Mouse (Mus musculus): ENCODE measurements around the gene Ubr2.
A peak's percentile ranks its signal among the peaks of the same experiment; 100 is the strongest.

The Ubr2 gene

DNA sequence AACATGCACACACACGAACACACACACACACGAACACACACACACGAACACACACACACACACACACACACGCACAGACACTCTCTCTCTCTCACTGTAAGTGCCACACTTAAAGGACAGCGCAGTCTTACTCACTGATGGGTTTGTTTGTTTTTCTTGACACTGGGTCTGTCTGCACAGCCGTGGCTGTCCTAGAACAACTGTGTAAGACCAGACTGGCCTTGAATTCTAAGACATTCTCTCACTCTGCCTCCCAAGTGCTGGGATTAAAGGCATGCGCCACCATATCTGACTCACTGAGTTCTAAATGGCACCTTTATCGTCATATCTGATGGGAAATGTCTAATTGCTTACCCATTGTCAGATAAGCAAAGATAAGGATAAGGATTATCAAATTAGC is 7.1 kb downstream of the Ubr2 start:
- DNase-seq (ENCODE audit: low spot score): no peak

DNA sequence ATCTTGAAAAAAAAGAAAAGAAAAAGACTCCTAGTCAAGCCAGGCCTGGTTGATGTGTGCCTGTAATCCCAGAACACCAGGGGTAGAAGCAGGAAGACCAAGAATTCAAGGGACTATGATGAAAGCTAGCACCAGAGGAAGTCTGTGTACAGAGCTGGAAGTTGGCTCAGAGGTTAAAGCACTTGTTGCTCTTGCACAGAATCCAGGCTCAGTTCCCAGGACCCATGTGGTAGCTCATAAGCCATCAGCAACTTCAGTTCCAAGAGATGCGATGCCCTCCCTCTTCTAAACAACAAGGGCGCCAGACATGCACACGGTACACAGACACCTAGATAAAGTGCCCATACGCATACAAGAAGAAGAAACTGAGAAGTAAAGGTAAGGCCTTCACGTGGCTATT is 8.0 kb downstream of the Ubr2 start:
- DNase-seq (ENCODE audit: low spot score): no peak

DNA sequence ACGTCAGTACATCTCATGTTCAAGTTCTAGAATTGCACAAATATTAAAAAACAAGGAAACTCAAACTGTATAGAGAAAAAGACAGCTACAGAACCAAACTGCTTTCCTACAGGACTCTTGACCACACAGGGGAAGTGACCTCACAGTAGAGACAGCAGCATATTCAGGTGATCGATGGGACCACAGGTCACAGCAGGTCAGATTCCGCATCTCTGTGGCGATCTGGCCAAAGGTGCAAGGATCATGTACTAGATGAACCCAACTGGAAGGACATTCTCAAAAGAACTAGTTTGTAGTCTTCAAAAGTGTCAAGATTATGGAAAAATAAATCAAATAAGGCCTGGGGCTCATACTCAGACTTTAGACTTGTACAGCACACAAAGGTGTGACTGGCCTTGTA is 11.5 kb downstream of the Ubr2 start:
- no peak for DNase-seq (ENCODE audit: low spot score)

DNA sequence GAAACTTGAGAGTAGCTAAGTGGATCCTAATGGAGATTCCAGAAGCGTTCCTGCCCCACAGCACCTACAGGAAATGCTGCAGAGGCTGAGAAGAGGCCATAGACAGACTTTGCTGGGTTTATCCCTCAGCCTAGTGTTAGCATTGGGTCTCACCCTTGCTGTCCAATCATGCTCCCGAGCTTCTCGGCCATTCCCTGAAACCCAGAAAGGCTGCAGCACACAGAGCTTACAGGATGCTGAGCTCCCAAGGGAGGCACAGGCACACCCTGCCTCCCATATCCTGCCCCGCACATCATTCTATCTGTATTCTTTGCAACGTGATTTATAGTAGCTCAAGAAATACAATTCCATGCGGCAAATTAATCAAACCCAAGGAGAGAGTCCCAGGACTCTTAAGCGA is 13.9 kb downstream of the Ubr2 start:
- DNase-seq (ENCODE audit: low spot score): no peak

DNA sequence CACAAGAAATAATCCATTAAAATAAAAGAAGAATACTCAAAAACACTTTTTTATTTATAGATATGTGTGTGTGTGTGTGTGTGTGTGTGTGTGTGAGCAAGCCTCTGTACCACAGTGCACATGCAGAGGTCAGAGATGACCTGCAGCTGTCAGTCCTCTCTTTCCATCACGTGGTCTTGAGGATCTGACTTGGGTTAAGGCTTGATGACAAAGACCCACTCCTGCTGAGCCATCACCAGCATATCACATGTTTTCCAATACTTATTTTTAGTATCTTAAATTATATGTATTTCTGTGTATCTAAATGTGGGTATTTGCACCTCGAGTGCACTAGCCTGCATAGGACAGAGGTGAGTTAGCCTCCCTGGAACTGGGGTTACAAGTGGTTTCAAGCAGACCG is 14.7 kb downstream of the Ubr2 start:
- DNase-seq (ENCODE audit: low spot score): no peak

DNA sequence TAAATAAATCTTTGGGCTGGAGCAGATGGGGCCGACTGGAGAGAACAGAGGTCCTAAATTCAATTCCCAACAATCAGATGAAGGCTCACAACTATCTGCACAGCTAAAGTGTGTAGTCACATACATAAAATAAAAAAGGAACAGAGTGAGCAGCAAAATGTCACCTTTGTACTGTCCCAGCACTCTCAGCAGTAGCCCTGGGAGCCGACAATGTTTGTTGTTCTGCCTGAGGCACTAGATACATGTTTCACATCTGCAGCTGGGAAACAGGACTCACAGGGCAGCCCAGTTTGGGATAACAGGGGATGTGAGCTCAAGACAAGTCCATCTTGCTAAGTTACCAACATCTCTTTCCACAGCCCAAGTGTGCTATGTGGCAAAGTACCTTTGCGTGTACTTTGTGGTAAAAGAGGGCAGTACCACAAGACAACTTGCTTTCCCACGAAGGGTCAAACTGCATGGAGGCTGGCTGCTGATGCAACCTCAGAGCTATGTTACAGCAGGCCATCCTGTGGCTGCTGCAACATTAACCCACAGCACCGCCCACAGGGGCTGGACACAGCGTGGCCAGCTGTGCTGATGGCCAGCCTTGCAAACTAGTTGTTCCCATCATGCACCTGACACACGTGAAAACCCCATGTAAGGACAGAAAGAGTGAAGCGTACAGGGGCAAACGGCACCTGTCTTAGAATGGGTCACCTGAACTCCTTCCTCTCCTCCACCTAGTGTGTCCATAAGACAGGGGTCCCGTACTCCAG is 15.5 kb downstream of the Ubr2 start:
- DNase-seq (ENCODE audit: low spot score): no peak

DNA sequence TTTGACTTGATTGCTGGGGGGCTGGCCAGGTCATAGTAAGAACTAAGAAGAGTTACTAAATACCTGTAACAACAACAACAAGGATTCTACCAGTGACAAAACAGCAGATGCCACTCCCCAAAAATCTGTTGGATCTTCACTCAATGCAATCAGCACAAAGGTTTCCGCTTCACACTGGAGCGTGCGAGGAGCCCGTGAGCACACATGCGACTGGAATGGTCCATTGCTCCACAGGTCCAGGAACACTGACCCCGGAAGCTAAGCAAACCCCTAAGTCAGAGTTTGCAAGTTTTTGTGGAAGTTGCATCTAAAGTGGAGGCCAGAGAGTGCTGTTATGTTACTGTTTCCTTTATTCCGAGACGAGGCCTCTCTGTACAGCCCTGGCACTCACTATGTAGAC is 16.7 kb downstream of the Ubr2 start:
- no peak for DNase-seq (ENCODE audit: low spot score)

DNA sequence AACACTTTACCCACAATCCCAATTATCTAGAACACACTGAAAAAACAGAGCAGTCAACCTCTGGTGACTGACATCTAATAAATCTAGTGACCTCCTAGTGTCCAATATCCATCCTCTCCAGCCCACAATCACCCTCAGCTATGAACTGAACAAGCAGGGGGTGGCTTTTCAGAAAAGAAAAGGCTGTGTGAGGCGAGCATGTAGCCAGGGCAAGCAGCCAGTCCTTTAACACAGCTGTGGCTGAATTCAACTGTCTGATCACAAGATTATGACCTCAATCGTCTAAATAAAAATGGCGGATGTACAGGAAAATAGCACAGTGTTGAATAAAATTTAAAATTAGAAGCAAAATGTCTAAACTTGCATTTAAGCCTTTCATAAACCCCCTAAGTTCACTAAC is 22.7 kb downstream of the Ubr2 start:
- DNase-seq (ENCODE audit: low spot score): no peak

DNA sequence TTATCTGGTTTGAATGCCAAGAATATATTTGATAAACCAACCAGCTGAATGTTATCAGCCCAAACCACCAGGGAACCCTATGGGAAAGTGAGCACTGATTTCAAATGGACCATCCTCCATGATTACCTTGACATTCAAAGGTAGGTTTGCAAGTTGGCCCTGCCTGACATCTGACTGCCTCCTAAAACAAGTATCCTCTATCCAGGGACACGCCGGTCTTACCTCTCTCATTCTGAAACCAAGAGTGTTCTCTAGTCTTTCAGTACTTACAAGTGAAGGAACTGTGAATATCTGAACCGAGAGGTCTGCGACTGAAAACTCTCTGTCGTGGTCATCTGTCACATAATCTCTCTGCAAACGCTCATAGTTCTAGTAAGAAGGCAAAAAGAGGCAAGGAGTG is 30.3 kb downstream of the Ubr2 start:
- DNase-seq (ENCODE audit: low spot score): no peak

DNA sequence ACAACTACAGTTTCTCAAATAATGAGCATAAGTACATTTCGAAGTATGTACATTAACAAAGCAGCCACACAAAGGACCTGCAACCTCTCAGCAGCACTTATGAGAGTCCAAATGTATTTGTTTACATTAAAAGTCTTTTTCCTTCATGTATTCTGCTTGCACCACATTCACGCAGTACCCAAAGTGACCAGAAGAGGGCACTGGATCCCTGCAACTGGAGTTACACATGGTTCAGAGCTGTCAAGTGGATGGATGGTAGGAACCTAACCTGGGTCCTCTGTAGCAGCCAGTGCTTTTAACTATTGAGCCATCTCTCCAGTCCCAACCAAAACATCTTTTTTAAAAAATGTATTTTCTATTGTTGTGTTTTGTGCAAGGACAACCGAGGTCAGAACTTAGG is 35.2 kb downstream of the Ubr2 start:
- DNase-seq (ENCODE audit: low spot score): peak; percentile 54

DNA sequence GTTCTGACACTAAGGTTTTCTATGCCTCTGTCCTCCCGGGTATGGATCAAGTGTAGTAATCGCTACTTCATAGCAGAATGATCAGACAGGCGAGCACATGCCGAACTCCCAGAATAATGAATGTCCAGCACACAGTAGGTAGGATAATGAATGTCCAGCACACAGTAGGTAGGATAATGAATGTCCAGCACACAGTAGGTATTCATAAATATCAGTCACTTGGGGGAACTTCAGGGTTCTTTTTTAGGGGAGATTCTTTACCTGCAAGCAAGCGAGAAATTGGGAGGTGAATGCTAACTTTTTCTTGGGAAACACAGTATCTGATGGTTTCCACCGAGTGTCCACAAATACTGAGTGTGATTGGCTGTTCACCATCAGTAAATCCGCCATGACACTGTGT is 37.8 kb downstream of the Ubr2 start:
- DNase-seq (ENCODE audit: low spot score): no peak

DNA sequence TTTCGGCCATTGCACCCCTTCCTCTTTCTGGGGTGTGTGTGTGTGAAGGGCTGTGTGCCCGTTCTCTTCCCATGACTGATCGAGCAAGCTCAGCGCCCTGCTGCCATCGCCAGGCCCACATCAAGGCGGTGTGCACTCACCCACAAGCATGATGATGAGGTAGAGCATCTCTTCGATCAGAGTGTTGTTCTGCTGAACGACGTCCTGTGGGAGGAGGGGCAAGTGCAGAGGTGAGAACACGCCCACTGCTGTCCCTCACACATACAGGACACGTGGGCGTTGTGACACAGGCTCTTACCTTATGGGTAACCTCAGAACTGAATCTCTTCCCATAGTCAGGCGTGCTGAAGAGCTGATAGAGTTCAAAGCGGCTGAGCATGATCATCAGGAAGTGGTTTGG is 43.5 kb downstream of the Ubr2 start:
- no peak for DNase-seq (ENCODE audit: low spot score)

DNA sequence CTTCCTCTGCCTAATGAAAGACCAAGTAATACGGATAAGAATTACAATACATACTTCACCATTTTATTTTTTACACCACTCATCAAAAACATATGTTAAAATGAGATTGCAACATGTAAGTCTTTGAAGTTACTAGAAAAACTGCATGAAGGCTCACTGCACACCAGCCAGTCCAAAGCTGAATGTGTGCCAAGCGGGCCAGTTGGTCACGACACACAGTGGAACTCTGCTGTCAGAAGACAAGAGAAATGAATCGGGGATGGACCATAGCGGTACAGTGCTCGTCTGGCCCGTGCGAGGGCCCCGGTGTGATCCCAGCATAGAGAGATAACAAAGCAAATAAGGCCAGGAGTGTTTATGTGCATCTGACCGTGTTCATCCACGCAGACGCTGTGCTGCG is 47.2 kb downstream of the Ubr2 start:
- DNase-seq (ENCODE audit: low spot score): no peak

DNA sequence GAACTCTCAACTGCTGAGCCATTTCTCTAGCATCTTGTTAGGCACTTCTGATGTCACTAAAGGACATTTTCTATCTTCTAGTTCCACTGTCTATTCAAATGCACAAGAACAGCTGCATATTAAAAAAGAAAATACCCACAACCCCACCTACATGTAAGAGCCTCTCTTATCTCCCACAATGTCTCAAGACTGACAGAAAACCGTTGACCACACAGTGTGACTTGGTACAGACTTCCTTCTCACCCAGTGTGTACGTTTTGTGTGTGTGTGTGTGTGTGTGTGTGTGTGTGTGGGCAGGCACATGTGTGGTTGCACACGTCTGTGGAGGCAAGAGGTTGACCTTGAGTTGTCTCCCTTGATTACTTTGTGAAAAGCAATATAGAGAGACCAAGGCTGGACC is 48.2 kb downstream of the Ubr2 start:
- no peak for DNase-seq (ENCODE audit: low spot score)

DNA sequence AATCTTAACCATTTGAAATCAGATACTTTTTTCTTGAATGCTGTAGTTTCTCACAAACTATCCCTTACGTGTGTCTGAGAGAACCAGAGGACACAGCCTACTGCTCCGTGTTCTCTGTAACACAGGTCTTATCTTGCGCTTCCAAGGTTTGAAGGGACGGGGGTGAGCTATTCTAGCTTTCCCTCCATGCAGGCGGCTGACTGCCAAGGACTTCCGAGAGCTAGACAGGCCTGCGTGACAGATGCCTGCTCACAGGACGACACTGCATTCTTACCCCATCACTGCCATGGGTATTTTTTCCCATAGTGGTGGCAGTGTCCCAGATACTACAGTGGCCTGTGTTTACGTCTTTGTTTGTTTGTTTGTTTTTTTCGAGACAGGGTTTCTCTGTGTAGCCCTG is 50.1 kb downstream of the Ubr2 start:
- no peak for DNase-seq (ENCODE audit: low spot score)

DNA sequence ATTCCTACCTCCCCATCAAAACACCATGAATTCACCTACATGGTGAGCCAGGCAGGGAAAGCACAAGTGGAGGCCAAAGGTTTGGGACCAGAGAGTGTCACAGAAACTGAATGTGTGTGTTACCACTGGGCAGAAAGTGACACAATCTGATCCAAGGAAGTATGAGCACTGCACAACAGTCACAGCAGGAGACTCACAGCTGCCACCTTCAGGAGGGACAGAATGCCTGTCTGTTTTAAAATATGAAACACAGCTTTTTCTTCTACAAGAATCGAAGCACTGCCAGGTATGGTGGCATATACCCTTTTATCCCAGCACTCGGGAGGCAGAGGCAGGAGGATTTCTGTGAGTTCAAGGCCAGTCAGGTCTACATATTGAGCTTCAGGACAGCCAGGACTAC is 52.3 kb downstream of the Ubr2 start:
- no peak for DNase-seq (ENCODE audit: low spot score)

DNA sequence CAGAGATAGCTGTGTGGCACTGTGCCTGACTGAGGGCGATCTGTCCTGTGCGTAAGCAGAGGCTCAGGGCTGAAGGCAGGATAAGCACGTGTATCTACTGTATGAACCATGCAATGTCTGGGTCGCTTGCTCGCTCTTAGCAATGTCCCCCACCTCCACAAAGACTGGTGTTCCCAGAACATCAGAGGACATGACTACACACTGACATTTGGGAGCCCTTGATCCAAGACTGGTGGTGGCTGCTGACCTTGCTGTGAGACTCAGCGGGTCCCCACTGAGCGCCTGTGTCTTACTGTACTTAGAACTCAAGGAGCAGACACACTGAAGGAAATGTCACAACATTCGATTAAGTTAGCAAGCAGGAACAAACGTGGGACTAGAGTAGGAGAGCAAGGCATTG is 64.1 kb downstream of the Ubr2 start:
- DNase-seq (ENCODE audit: low spot score): no peak

DNA sequence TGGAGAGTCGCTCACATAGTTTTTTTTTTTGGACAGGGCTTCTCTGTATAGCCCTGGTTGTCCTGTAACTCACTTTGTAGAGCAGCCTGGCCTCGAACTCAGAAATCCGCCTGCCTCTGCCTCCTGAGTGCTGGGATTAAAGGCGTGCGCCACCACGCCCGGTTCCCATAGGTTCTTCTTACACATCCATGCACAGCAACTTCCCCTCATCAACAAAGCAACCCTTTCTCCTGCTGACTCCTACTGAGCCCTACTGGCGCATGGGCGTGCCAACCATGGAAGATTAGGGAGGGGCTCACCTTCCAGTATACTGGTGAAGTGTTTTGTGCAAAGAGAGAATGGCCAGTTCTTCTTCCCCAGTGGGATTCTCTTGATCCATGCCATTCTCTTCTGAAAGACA is 67.9 kb downstream of the Ubr2 start:
- no peak for DNase-seq (ENCODE audit: low spot score)

DNA sequence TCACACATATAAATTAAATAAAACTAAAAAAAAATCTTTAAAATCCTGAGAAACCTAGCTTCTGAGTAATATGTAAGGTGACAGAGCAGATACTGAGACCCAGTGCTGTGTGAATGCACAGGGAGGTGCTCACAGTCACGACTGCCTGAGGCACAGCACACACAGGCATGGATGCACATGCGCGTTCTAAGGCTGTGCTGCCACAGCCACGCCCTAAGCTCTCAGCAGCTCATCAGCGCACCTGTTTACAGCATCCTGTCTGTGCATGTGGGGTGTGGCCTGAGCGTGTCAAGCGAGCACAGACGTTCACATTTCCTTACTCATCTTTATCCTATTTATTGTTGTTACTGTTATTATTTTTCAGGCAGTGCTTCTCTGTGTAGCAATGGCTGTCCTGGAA is 69.9 kb downstream of the Ubr2 start:
- DNase-seq (ENCODE audit: low spot score): no peak

DNA sequence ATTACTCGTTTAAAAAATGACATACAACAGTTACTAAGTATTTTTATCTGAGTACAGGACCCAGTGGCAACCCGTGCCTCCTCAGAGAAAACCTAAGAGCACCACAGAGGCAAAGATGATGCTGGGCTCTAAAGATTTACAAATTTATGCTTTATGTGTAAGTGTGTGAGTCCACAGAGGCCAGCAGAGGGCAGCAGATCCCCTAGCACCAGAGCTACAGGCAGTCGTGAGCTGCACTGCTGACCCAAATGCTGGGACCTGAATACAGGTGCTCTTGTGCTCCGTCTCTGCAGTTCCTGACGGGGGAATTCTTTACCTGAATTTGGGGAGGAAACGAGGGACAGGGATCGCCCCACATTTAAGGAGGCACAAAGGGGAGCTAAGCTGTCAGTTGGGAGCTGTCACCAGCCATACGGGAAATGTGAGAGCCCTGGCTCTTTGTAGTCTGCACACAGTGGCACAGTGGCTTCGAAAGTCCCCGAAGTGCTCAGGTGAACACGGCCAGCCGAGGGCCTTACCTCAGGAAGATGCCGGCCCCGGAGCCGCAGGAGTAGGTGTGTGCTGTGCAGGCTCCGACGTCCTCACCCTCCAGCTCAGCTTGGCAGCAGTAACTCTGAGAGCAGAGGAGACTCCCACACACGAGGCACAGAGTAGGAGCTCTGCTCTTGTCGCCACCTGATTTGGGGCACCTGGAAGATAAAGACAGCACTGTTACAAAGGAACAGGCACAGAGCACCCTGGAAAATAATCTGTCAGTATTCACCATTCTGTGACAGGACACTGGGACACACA is 76.6 kb downstream of the Ubr2 start:
- peak; percentile 19 for DNase-seq (ENCODE audit: low spot score)

DNA sequence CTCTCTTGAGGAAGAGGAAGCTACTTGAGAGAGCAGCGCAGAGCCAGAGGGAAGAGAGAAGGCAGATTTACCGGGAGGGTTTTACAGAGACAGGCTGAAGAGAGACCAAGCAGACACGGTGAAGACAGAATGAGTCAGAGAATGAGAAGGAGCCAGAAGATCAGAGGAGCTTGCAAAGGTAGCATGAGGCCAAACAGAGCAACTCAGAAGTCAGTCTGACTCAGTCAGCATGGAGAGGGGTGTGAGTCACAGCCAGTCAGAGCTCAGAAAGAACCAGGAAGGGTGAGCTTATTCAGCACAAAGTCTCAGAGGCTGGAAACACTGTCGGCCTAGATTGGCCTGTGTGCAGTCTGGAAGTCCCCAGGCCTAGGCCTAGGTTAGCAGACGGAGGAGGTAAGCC is 77.4 kb downstream of the Ubr2 start:
- DNase-seq (ENCODE audit: low spot score): no peak

DNA sequence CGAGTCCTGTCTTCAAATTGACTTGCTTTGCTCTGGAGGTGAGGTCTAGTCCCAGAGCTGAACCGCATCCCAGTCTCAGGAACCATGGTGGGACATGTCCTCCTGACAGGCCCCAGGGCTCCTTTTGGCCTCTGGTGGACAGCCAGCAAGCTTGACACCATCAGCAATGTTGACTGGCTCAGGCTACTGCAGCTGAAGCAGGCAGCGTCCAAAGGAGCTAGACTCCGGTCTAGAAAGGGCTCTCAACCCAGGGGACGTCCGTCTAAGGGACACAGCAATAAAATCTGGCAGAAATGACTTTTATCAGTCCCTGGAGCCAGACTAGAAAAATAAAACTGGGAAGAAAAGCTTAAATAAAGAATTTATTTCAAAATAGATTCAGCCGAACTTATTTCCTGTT is 80.5 kb downstream of the Ubr2 start:
- no peak for DNase-seq (ENCODE audit: low spot score)

DNA sequence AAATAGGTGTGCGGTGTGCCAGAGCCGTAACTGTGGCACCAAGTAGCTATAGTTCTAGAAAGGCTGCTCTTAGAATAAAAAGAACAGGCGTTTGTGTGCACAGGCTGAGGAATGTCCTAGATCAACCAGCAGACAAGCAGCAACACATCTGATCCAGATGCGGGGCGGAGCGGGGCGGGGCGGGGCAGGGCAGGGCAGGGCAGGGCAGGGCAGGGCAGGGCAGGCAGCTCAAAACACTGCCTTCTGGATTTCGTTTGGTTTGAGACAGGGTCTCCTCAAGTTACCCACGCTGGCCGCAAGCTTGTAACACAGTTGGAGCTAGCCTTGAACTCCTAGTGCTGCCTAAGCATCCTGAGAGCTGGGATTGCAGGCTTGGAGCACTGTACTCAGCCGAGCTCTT is 81.1 kb downstream of the Ubr2 start:
- no peak for DNase-seq (ENCODE audit: low spot score)

DNA sequence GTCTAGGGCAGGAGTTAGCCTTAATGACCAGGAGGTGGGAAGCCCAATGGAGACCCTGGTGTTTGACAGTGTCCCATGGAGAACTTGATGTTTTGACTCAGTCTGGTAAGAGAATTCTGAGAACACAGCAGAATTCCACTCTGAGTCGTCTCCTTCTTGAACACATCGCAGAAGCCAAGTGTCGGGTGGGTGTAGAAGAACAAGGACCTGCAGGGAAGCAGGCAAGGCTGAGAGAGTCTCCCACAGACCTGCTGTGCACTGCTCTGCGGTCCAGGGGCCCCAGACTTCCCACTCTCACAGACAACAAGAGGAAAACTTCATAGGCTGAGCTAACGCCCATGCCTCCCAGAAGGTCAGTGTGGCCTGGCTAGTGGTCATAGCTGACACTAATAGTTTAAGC is 82.6 kb downstream of the Ubr2 start:
- DNase-seq (ENCODE audit: low spot score): no peak

Data from spleen, adult 12 weeks (tissue).